Mouse (Mus musculus): ENCODE data around the gene Odf3l2.
A peak's percentile ranks its signal among the peaks of the same experiment; 100 is the strongest.

Odf3l2 gene

GRCm38 (mm10) chr10:79645711-79646110 lies at the start of gene Odf3l2:
Gene Odf3l2 (minus strand): TSS chr10:79645738.
- DNase-seq (ENCODE audit: low spot score in 2 of 2): no peak

- DNase-seq (ENCODE audit: low spot score in 2 of 2): no peak
These were observed 48.8 kb upstream of the Odf3l2 start for GRCm38 (mm10) chr10:79694379-79694655.

- no peak for DNase-seq (ENCODE audit: low spot score in 2 of 2)
These were observed 48.2 kb upstream of the Odf3l2 start for GRCm38 (mm10) chr10:79693580-79694378.

GRCm38 (mm10) chr10:79691986-79692548 lies 46.5 kb upstream of the Odf3l2 start:
- DNase-seq (ENCODE audit: low spot score in 2 of 2): no peak

- DNase-seq (ENCODE audit: low spot score in 2 of 2): no peak
These were observed 43.6 kb upstream of the Odf3l2 start for GRCm38 (mm10) chr10:79689178-79689577.

GRCm38 (mm10) chr10:79688720-79689119 lies 43.2 kb upstream of the Odf3l2 start, which contains the start of gene Gzmm:
Gene Gzmm (plus strand): TSS chr10:79689020.
- no peak for DNase-seq (ENCODE audit: low spot score in 2 of 2)

- DNase-seq (ENCODE audit: low spot score in 2 of 2): no peak
These were observed 42.0 kb upstream of the Odf3l2 start for GRCm38 (mm10) chr10:79687513-79687912.

GRCm38 (mm10) chr10:79686691-79687090 lies 41.2 kb upstream of the Odf3l2 start:
- no peak for DNase-seq (ENCODE audit: low spot score in 2 of 2)

GRCm38 (mm10) chr10:79686219-79686618 lies 40.7 kb upstream of the Odf3l2 start:
- DNase-seq (ENCODE audit: low spot score in 2 of 2): no peak

- DNase-seq (ENCODE audit: low spot score in 2 of 2): no peak
These were observed 39.4 kb upstream of the Odf3l2 start for GRCm38 (mm10) chr10:79684770-79685600.

- no peak for DNase-seq (ENCODE audit: low spot score in 2 of 2)
These were observed 38.4 kb upstream of the Odf3l2 start for GRCm38 (mm10) chr10:79683726-79684640.

GRCm38 (mm10) chr10:79682916-79683582 lies 37.5 kb upstream of the Odf3l2 start:
- peak; percentile 64 to 74 for DNase-seq (ENCODE audit: low spot score in 2 of 2)

GRCm38 (mm10) chr10:79682551-79682915 lies 37.0 kb upstream of the Odf3l2 start:
- peak; percentile 36 to 47 for DNase-seq (ENCODE audit: low spot score in 2 of 2)

GRCm38 (mm10) chr10:79681591-79682245 lies 36.2 kb upstream of the Odf3l2 start, which contains the start of gene Cdc34:
Gene Cdc34 (plus strand): TSS chr10:79682195.
- peak; percentile 98 to 99 for DNase-seq (ENCODE audit: low spot score in 2 of 2)

GRCm38 (mm10) chr10:79680606-79681495 lies 35.3 kb upstream of the Odf3l2 start:
- peak in 1 of 2 experiments; percentile 40 for DNase-seq (ENCODE audit: low spot score in 2 of 2)

GRCm38 (mm10) chr10:79675346-79676035 lies 30.0 kb upstream of the Odf3l2 start:
- DNase-seq (ENCODE audit: low spot score in 2 of 2): no peak

- no peak for DNase-seq (ENCODE audit: low spot score in 2 of 2)
These were observed 27.5 kb upstream of the Odf3l2 start for GRCm38 (mm10) chr10:79673054-79673453.

- DNase-seq (ENCODE audit: low spot score in 2 of 2): no peak
These were observed 26.5 kb upstream of the Odf3l2 start for GRCm38 (mm10) chr10:79672088-79672455.

All from thymus, postnatal 10 days (tissue).